Mouse (Mus musculus) adrenal gland, postnatal 4 days (tissue): Measurements from ENCODE around the gene Becn1. TPM values are rescaled to one million over a fixed set of nuclear protein-coding genes. Genes with fewer than 3 reads are reported as not detected.
A peak's percentile ranks its signal among the peaks of the same experiment; 100 is the strongest.
"Not testable (repeated sequence)": the region's sequence is repeated elsewhere in the genome, so short reads cannot be mapped to it uniquely, and the experiment has no call there.

Experiments used
- DNase-seq, 2 experiments: peaks; one replicate each; pipeline ENCODE4 v3.0.0; 2021 to 2022; ENCODE audit warnings: low spot score in 2 of 2, mixed read lengths in 2 of 2
- long read RNA-seq, 2 experiments: library from polyadenylated mRNA; stranded (forward); transcript quantifications; one replicate each; pipeline ENCODE4 v2.0.0; 2021
- total RNA-seq, 2 experiments: library from RNA; stranded (reverse); gene quantifications; 2 replicates each; pipeline ENCODE4 v1.2.3; 2021

The Becn1 gene
- 100 to 1,000 TPM; 144 to 147 TPM for total RNA-seq
- long read RNA-seq, experiment 1, full-length matches to known transcripts: 78 of 85 reads
- long read RNA-seq, experiment 1, partial matches to known transcripts: 3 of 85 reads
- long read RNA-seq, experiment 1, other reads (novel, unspliced or antisense): 4 of 85 reads
- long read RNA-seq, experiment 2, full-length matches to known transcripts: 181 of 222 reads
- long read RNA-seq, experiment 2, partial matches to known transcripts: 22 of 222 reads
- long read RNA-seq, experiment 2, other reads (novel, unspliced or antisense): 19 of 222 reads

GRCm38 (mm10) chr11:101302004-101302798 is at the start of gene Becn1:
Becn1 (minus strand) TSS chr11:101302286.
- DNase-seq: peak; percentile 91 to 96

GRCm38 (mm10) chr11:101351721-101352111 is 49.6 kb upstream of the Becn1 start:
- no peak for DNase-seq

- no peak for DNase-seq
Observed at GRCm38 (mm10) chr11:101351100-101351720, 49.1 kb upstream of the Becn1 start.

GRCm38 (mm10) chr11:101349216-101349615 is 47.1 kb upstream of the Becn1 start:
- DNase-seq: no peak

- no peak for DNase-seq
Observed at GRCm38 (mm10) chr11:101348774-101349173, 46.7 kb upstream of the Becn1 start.

DNA sequence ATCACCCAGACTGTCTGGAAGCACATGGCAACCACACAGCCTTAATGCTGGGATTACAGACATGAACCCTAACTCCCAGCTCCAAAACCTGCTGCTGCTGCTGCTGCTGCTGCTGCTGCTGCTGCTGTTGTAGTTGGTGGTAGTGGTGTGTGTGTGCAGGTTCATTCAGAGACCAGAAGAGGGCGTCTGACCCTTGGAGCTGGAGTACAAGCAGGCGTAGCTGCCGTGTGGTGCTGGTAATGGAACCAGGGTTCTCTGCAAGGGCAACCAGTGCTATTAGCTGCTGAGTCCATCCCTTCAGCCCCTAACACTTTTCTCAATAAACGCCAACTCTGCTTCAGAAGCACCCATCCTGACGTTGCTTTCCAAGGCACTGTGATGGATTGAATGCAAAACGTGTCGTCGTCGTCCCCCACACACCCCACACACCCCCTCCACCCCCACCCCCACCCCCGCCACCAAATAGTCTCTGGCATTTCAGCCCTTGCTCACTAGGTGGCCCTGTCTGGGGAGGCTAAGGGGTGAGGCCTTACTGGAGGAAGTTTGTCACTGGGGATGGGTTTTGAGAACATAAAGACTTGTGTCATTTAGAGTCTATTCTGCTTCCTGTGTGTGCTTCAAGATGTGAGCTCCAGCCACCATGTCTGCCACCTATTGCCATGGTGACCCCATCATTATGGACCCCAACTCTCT is 45.1 kb upstream of the Becn1 start:
- no peak for DNase-seq

DNA sequence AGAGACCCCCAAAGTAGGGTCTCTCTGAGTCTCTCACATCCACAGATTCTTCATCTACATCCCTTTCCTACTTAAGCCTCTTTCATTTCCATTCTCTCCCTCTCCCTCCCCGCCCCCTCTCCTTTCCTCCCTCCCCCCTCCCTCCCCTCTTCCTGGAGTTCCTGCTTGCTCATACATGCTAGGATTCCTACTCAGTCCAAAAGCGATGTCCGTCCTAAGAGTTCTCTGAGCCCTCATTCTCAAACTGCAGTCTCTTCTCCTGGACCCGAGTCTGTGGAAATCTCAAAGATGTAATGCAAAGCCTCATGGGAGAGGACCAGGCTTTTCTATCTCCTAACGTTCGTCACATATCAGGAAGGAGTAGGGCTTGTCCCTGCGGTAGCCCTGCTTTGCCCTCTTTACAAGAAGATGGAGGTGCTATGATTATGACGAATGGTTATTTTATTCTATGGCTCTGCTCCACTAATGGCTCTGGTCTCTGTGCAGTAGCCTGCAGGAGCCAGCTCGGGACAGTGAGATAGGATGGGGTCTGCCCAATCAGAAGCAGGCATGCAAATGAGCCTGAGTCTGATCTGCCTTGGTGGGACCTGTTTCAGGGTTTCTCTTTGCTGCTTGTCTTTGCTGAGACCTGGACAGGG is 36.2 kb upstream of the Becn1 start:
- DNase-seq: no peak

DNA sequence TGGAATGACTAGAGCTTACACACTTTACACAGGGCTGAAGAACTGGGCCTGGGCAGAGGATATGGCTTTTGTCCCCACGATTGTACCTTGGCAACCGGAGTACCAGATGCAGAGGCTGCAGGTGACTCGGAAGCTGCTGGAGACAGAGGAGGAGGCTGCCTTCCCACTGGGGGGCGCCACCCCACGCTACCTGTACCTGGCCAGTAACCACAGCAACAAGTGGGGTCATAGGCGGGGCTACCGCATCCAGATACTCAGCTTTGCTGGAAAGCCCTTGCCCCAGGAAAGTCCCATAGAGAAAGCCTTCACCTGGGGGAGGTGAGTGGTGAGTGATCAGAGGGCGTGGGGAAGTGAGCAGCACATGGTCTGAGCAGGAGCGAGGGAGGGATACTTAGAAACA is 33.6 kb upstream of the Becn1 start:
- no peak for DNase-seq

GRCm38 (mm10) chr11:101334516-101334915 is 32.4 kb upstream of the Becn1 start:
- no peak for DNase-seq

DNA sequence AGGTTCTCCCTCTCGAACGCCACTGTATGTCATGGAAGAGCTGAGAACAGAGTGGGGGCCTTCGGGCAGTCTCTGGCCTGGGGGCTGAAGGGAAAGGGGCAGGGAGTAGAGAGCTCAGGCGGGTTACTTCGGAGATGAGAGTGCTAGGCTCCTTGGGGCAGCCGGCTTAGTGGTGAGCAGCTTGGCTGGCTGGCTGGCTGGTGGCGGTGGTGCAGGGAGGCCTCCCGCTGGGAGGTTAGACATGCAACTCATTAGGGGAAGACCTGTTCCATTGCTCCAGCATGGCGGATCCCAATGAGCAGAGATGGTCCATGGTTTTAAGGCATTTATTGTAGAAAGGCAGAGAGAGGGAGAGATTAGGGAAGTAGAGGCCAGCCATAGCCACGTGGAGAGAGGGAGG is 31.9 kb upstream of the Becn1 start:
- DNase-seq: no peak

DNA sequence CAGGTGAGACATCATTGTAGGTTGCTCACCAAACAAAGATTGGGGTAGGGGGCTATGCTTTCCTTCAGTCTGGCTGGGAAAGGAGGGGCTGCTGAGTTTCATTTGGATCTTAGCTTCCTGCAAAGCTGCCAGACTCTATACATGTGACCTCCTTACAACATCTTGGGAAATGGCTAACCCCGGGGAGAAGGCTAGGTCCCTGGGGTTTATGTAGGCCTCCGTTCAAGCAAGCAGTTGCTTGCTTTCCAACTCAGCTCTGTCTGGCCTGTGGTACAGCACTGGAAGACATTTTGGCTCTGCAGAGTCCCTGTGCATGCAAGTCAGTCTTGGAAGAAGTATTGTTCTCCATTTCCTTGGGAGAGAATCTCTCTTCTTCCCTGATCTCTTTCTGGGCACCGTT is 30.5 kb upstream of the Becn1 start:
- no peak for DNase-seq

GRCm38 (mm10) chr11:101330961-101331360 is 28.9 kb upstream of the Becn1 start:
- DNase-seq: not testable (repeated sequence)

- no peak for DNase-seq
Observed at GRCm38 (mm10) chr11:101330371-101330924, 28.4 kb upstream of the Becn1 start, which contains the start of gene Aoc3. Aoc3 (plus strand) TSS chr11:101330605.

DNA sequence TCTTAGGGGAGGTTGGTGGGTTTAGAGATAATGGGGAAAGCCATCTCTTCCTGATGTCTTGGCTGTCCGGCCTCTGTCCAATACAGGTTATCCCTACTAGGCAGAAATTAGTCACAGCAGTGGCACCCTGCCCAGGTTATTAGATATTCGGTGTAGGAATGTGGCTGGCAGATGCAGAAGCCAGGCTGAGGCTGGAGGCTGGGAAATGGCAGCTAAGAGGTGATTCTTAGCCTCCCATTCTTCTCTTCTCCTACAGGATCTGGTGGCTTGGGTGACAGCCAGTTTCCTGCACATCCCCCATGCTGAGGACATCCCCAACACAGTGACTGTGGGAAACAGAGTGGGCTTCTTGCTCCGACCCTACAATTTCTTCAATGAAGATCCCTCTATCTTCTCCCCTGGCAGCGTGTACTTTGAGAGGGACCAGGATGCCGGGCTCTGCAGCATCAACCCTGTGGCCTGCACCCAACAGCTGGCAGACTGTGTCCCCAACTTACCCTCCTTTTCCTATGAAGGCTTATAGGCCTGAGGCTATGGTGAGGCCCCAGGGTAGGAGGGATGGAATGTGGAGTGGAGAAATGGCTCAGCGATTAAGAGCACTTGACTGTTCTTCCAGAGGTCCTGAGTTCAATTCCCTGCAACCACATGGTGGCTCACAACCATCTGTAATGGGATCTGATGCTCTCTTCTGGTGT is 27.0 kb upstream of the Becn1 start:
- DNase-seq: no peak

- DNase-seq: no peak
Observed at GRCm38 (mm10) chr11:101327311-101327710, 25.2 kb upstream of the Becn1 start.

DNA sequence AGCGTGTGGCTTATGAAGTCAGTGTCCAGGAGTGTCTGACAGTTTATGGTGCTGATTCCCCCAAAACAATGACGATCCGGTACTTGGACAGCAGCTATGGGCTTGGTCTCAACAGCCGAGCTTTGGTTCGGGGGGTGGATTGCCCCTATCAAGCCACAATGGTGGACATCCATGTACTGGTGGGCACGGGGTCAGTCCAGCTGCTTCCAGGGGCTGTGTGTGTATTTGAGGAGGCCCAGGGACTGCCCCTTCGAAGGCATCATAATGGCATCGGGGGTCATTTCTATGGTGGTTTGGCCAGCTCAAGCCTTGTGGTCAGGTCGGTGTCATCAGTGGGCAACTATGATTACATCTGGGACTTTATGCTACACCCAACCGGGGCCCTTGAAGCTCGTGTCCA is 24.1 kb upstream of the Becn1 start:
- no peak for DNase-seq

DNA sequence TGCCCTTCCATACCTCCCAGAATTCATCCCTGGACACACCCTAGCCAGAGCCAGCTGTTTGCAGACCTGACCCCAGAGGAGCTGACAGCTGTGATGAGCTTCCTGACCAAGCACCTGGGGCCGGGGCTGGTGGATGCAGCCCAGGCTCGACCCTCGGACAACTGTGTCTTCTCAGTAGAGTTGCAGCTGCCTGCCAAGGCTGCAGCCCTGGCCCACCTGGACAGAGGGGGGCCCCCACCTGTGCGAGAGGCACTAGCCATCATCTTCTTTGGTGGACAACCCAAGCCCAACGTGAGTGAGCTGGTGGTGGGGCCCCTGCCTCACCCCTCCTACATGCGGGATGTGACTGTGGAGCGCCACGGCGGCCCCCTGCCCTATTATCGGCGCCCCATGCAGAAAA is 23.1 kb upstream of the Becn1 start:
- DNase-seq: not testable (repeated sequence)

- no peak for DNase-seq
Observed at GRCm38 (mm10) chr11:101324763-101325162, 22.7 kb upstream of the Becn1 start, which contains the start of gene Aoc2. Aoc2 (plus strand) TSS chr11:101325063.

DNA sequence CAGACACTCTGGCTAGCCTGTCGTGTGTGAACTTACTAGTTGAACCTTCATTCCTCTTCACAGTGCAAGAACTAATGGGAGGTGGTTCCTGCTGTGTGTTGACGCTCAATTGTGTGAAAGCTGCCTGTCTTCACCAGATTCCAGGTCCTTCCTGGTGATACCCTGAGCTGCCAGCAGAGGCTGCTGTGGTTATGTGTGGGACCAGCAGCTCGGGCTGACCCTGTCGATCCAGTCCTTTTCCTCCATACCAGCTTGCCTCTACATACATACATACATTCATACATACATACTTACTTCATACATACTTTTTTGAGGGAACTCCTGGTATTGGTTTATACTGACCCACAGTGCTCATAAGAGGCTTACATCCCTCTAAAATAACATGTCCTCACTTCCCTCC is 21.5 kb upstream of the Becn1 start:
- peak in 1 of 2 experiments; percentile 53 for DNase-seq

DNA sequence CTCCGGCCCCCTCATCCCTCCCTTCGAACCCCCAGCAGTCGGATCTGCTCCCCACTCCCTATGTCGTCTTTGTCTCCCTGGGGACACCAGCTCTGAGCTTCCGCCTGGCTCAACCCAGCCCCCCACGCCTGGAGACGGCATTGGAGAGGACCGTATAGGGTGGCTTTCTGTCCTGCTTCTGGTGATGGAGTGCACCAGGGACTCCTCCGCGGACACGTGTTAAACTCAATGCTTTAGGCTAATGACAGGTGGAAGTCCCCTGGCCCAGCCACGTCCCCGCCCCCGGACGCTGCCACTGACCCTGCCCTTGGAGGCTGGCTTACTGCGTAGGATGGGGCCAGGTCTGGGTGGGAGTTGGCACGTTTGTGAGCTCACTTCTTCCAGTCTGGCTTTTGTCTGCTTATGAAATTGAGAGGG is 14.4 kb upstream of the Becn1 start:
- DNase-seq: no peak
